Mouse (Mus musculus) embryonic fibroblast, embryonic 13.5 days (primary cell): ENCODE results near the gene Tspo2.

Experiments
- CTCF ChIP-seq: IDR thresholded peaks from 2 replicates; pipeline ENCODE4 v1.5.1; 2011; ENCODE audit warnings: mild to moderate bottlenecking, control low read depth, low read length, moderate library complexity, borderline replicate concordance; ENCODE audit not compliant: insufficient read depth
- POLR2A ChIP-seq: IDR thresholded peaks from 2 replicates; pipeline ENCODE4 v1.6.1; 2011; ENCODE audit warnings: low read depth, mild to moderate bottlenecking, control low read depth, low read length, moderate library complexity

GRCm38 (mm10) chr17:48432158-48432980, 19.0 kb downstream of the Tspo2 start, which contains the start of gene Apobec2:
- no peak for TF ChIP-seq CTCF
- TF ChIP-seq POLR2A: no peak
